Mouse (Mus musculus) G1E (cell line): ENCODE measurements around the gene Gm11639. TPM values are rescaled to one million over a fixed set of nuclear protein-coding genes. Genes with fewer than 3 reads are reported as not detected.

Source experiments
- ATAC-seq: 2 replicates; pipeline ENCODE4 v1.8.0; 2016; ENCODE audit warnings: mild to moderate bottlenecking; ENCODE audit not compliant: insufficient number of reproducible peaks, poor library complexity, low FRiP score, severe bottlenecking; ENCODE audit errors: extremely low read depth
- DNase-seq: peaks from one replicate; pipeline ENCODE4 v3.0.0; 2012; ENCODE audit warnings: low spot score
- H3K27me3 ChIP-seq: 2 replicates; pipeline ENCODE4 v1.6.1; 2012; ENCODE audit warnings: mild to moderate bottlenecking, low read length, inconsistent platforms; ENCODE audit not compliant: insufficient read depth
- H3K36me3 ChIP-seq: replicated peaks from 2 replicates; pipeline ENCODE3; 2012; ENCODE audit warnings: mild to moderate bottlenecking, inconsistent platforms
- H3K4me1 ChIP-seq: 2 replicates; pipeline ENCODE4 v1.6.1; 2012; ENCODE audit warnings: low read depth, low read length, inconsistent platforms, mixed read lengths; ENCODE audit not compliant: insufficient read depth
- H3K4me3 ChIP-seq: 2 replicates; pipeline ENCODE4 v1.5.1; 2012; ENCODE audit warnings: low read depth, mild to moderate bottlenecking, inconsistent platforms, low read length, moderate library complexity, mixed read lengths
- H3K9me3 ChIP-seq: replicated peaks from 2 replicates; pipeline ENCODE4 v1.6.1; 2012; ENCODE audit warnings: inconsistent platforms
- CTCF ChIP-seq: IDR thresholded peaks from 2 replicates; pipeline ENCODE4 v1.5.1; 2012; ENCODE audit warnings: low read depth, low read length, inconsistent platforms, mixed read lengths
- GATA1 ChIP-seq: IDR thresholded peaks from 2 replicates; pipeline ENCODE4 v1.6.1; 2012; ENCODE audit warnings: borderline replicate concordance, low read length, inconsistent platforms, mixed read lengths
- GATA2 ChIP-seq: IDR thresholded peaks from 2 replicates; pipeline ENCODE4 v1.6.1; 2012; ENCODE audit warnings: low read depth, low read length, inconsistent platforms, borderline replicate concordance
- POLR2AphosphoS5 ChIP-seq: IDR thresholded peaks from 2 replicates; pipeline ENCODE4 v1.6.1; 2012; ENCODE audit warnings: low read depth, low read length, inconsistent platforms; ENCODE audit not compliant: insufficient replicate concordance
- TAL1 ChIP-seq: conservative IDR thresholded peaks from 2 replicates; pipeline ENCODE4 v1.6.1; 2012; ENCODE audit warnings: low read depth, low read length, inconsistent platforms, mixed read lengths
- polyA plus RNA-seq: library from polyadenylated mRNA; stranded (reverse); fragments of >175 nt; gene quantifications from 2 replicates; pipeline ENCODE4 v1.2.3, GENCODE M21; 2012
- total RNA-seq, 2 experiments: library from RNA; stranded (forward) in 1 of 2; stranded (reverse) in 1 of 2; fragments of 200-1000 nt in 1 of 2; fragments of >200 nt in 1 of 2; fragmentation: Nextera tagmentation in 1 of 2; gene quantifications; 2 replicates each; pipeline ENCODE4 v1.2.3; 2014 to 2017

Gm11639 gene
- total and polyA plus RNA-seq, 3 experiments: under 0.01 TPM; not detected in 2

DNA sequence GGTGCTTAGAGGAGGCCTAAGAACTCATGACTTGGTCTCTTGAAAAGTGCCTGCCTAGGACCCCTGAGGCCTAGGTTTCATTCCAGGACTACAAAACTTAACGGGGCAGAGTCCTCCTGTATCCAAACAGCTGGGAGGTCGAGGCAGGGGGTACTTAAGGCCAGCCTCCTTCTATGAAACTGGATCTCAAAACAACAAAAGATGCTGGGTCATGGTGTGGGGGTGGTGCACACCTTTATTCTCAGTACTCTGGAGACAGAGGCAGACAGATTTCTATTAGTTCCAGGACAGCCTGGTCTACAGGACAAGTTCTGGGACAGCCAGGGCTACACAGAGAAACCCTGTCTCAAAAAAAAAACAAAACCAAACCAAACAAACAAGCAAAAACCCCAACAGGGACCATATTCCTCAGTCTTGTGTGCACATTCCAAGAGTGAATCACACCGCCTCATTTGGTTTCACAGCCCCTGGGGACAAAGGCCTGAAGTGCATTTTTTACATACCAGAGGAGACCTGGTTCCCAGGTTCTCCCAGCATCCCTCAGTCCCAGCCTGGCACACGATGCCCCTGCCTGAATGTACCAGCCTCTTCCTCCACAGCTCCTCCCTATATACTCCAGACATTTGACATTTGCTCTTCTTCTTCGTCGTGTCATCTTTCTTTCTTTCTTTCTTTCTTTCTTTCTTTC, 474.3 kb downstream of the Gm11639 start:
- H3K9me3 ChIP-seq: peaks cover 3% of the 10 kb centered on the region
- no peak overlapping the region; the same call in 1 of the 2 replicates for H3K4me3 ChIP-seq
- TF ChIP-seq TAL1: no peak
- no peak for TF ChIP-seq CTCF
- TF ChIP-seq GATA1: no peak
- TF ChIP-seq POLR2AphosphoS5: no peak
- TF ChIP-seq GATA2: no peak
- H3K4me1 ChIP-seq: peaks cover 72% of the 10 kb centered on the region
- H3K36me3 ChIP-seq: peaks cover 39% of the 10 kb centered on the region
- no peak for DNase-seq
- ATAC-seq: no peak
- H3K27me3 ChIP-seq: no peaks in the 10 kb centered on the region

- Histone ChIP-seq H3K27me3 (no peaks in the 10 kb centered on the region; the same call in 1 of the 2 replicates), H3K36me3 (peaks cover 55% of the 10 kb centered on the region), H3K4me3 (no peak overlapping the region), H3K4me1 (peaks cover 65% of the 10 kb centered on the region), H3K9me3 (peaks cover 15% of the 10 kb centered on the region)
- ATAC-seq: no peak
- no peak for DNase-seq
- TF ChIP-seq GATA1: no peak
- no peak for TF ChIP-seq GATA2
- no peak for TF ChIP-seq POLR2AphosphoS5
- no peak for TF ChIP-seq CTCF
- TF ChIP-seq TAL1: no peak
These were observed 475.9 kb downstream of the Gm11639 start for GRCm38 (mm10) chr11:105161411-105161810.

DNA sequence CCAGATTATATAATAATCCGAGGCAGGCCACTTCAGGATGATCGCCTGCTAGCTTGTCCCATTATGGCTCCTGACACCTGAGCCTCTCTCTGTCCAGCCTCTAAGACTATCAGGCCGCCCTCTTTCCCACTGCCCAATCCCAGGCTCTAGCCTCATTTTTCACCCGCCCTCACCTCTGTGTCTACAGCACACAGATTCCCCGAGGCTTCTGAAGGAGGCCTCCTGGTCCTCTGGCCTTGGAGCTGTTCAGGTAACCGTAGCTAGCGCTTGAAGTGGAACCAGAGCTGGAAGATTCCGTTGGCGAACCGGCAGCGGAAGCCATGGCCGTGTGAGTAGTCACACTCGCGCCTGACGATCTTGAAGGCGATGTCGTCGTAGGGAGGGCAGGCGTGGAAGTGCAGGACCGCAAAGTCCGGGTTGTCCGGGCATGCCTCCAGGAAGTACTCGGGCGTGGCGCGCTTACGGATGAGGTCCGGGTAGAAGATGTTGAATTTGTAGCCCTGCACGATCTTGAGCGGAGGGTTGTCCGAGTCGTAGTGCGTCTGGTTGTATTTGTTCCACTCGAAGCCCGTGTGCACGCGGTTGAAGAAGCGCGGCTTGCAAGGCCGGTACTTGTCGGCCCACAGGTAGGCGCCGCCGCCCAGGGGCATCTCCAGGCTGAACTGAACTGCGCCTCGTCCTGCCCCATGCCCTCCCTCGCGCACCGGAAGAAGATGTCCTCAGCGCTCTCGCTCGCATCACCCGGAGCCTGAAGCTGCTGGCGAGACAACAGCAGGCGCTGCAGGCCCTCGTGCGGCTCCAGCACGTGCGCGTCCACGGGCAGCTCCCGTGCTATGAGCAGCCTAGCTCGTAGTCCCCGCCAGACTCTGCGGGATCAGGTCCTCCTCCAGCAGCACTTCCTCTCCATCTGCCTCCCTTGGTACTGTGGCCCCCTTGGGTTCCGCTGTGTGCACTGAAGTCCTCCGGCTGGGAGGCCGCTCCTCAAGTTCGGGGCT, 479.3 kb downstream of the Gm11639 start:
- Histone ChIP-seq H3K4me3 (peak overlapping the region; percentile 20; the same call in 1 of the 2 replicates), H3K27me3 (no peaks in the 10 kb centered on the region; the same call in 1 of the 2 replicates), H3K36me3 (peaks cover 74% of the 10 kb centered on the region), H3K9me3 (peaks cover 15% of the 10 kb centered on the region), H3K4me1 (peaks cover 39% of the 10 kb centered on the region)
- TF ChIP-seq CTCF (no peak), POLR2AphosphoS5 (no peak), GATA1 (no peak)
- ATAC-seq (no peak), DNase-seq (no peak)

DNA sequence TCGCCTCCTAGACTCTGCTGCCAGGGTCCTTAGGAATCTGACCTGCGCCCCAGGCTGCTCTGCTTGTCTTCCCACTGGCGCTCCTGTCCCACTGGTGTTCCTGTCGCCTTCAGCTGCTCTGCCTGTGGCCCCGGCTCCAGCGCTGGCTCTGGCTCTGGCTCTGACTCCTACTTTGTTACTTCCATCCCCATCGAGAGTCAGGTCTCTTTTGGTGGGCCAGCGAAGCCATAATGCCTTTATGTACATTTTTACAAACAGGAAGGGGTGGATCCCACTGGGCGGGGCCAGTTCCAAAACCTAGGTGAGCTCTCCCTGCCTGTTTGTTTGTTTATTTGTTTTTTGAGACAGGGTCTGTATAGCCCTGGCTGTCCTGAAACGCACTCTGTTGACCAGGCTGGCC, 481.3 kb downstream of the Gm11639 start:
- peaks cover 15% of the 10 kb centered on the region for H3K9me3 ChIP-seq
- TF ChIP-seq GATA1: no peak
- no peak for TF ChIP-seq GATA2
- no peak for TF ChIP-seq POLR2AphosphoS5
- no peak for TF ChIP-seq TAL1
- no peak for TF ChIP-seq CTCF
- DNase-seq: no peak
- H3K36me3 ChIP-seq: peaks cover 73% of the 10 kb centered on the region
- H3K4me3 ChIP-seq: no peak overlapping the region
- H3K27me3 ChIP-seq: no peaks in the 10 kb centered on the region; the same call in 1 of the 2 replicates
- H3K4me1 ChIP-seq: peaks cover 38% of the 10 kb centered on the region
- ATAC-seq: no peak

Other genes starting within 250 kb of the Gm11639 start
- 95.3 and 100 TPM in 2 replicates for gene Kansl1, start 216.8 kb upstream of the Gm11639 start, total RNA-seq (2014; fragmentation: Nextera tagmentation)
- gene Kansl1, start 216.8 kb upstream of the Gm11639 start, total RNA-seq (2017): 31.0 and 31.7 TPM in 2 replicates
- gene Kansl1, start 216.8 kb upstream of the Gm11639 start, polyA plus RNA-seq: 143 and 170 TPM in 2 replicates
- 158 and 163 TPM in 2 replicates for gene Cdc27, start 135.1 kb upstream of the Gm11639 start, total RNA-seq (2014; fragmentation: Nextera tagmentation)
- gene Cdc27, start 135.1 kb upstream of the Gm11639 start, total RNA-seq (2017): 53.6 and 61.8 TPM in 2 replicates
- 5.3 and 5.4 TPM in 2 replicates for gene Cdc27, start 135.1 kb upstream of the Gm11639 start, polyA plus RNA-seq
- gene Myl4, start 135.0 kb upstream of the Gm11639 start, total RNA-seq (2014; fragmentation: Nextera tagmentation): not detected in 2 replicates
- 0.38 TPM in 1 of 2 replicates, not detected in the other for gene Myl4, start 135.0 kb upstream of the Gm11639 start, total RNA-seq (2017)
- not detected in 2 replicates for gene Myl4, start 135.0 kb upstream of the Gm11639 start, polyA plus RNA-seq
- 2.1 and 2.7 TPM in 2 replicates for gene Itgb3, start 77.7 kb upstream of the Gm11639 start, total RNA-seq (2014; fragmentation: Nextera tagmentation)
- 15.6 and 19.2 TPM in 2 replicates for gene Itgb3, start 77.7 kb upstream of the Gm11639 start, total RNA-seq (2017)
- 0.73 and 0.87 TPM in 2 replicates for gene Itgb3, start 77.7 kb upstream of the Gm11639 start, polyA plus RNA-seq